In the genomic region with DNA sequence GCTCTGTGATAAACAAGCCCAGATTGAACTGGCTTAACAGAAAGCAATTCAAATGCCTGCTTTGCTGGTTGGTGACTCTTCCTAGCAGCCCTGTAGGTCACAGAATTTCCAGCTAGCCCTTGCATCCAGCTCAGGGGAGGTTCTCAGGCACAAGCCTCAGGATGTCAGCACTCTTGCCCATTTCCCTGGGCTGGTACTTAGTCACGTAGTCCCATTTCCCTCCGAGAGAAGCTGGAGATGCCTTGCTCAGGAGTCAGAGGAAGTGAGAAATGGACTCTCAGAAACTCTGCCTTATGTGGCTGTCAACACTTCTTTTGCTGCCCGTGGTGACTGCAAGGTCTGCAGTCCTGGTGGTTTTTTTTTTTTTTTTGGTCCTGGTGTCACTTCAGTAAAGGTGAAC, we compare ENCODE assay signal across 20 mouse cellular contexts.
"Had no signal": no experiment of that assay in that cellular context is flagged by ENCODE, and none has a peak within 500 bp of the region (broad histone marks: within the 10 kb centered on the region; RNA-seq: fewer than 3 reads in every experiment).

No protein-coding gene starts in this region.

- H3K4me3 ChIP-seq: left cerebral cortex, adult 2 months; limb, embryonic 12.5 days; limb, embryonic 15.5 days; midbrain, embryonic 12.5 days; midbrain, embryonic 15.5 days; neural tube, embryonic 12.5 days; neural tube, embryonic 15.5 days; stomach, embryonic 15.5 days had no signal

- H3K9ac ChIP-seq: limb, embryonic 12.5 days; limb, embryonic 15.5 days; liver, embryonic 14.5 days; liver, postnatal 0 days; lung, embryonic 14.5 days; midbrain, embryonic 12.5 days; midbrain, embryonic 15.5 days; neural tube, embryonic 12.5 days; neural tube, embryonic 15.5 days; stomach, embryonic 15.5 days had no signal

- H3K4me1 ChIP-seq: midbrain, embryonic 12.5 days; midbrain, embryonic 15.5 days; neural tube, embryonic 15.5 days; stomach, embryonic 15.5 days had no signal

- H3K27ac ChIP-seq: kidney, postnatal 0 days; left cerebral cortex, adult 2 months; limb, embryonic 12.5 days; limb, embryonic 15.5 days; liver, embryonic 14.5 days; macrophage; midbrain, embryonic 12.5 days; midbrain, embryonic 15.5 days; neural tube, embryonic 12.5 days; neural tube, embryonic 15.5 days; stomach, embryonic 15.5 days had no signal

- H3K4me2 ChIP-seq: limb, embryonic 12.5 days; limb, embryonic 15.5 days; liver, embryonic 11.5 days; lung, embryonic 14.5 days; midbrain, embryonic 12.5 days; midbrain, embryonic 15.5 days; neural tube, embryonic 12.5 days; neural tube, embryonic 15.5 days; stomach, embryonic 15.5 days had no signal

- ATAC-seq: liver, postnatal 0 days; midbrain, embryonic 15.5 days had no signal

- H3K27me3 ChIP-seq: midbrain, embryonic 12.5 days; midbrain, embryonic 15.5 days; neural tube, embryonic 12.5 days; stomach, embryonic 15.5 days had no signal

- H3K9me3 ChIP-seq: limb, embryonic 12.5 days; limb, embryonic 15.5 days; midbrain, embryonic 12.5 days; midbrain, embryonic 15.5 days; neural tube, embryonic 12.5 days; neural tube, embryonic 15.5 days; stomach, embryonic 15.5 days had no signal

- H3K36me3 ChIP-seq: limb, embryonic 12.5 days; limb, embryonic 15.5 days; midbrain, embryonic 12.5 days; midbrain, embryonic 15.5 days; neural tube, embryonic 12.5 days; neural tube, embryonic 15.5 days; stomach, embryonic 15.5 days had no signal

- DNase-seq: kidney, postnatal 25 days; layer of hippocampus, postnatal 36 days; liver, postnatal 0 days; lung, embryonic 14.5 days; retina, postnatal 1 day; right cerebral cortex, postnatal 25 days; spleen, adult 18-20 months; thymus, postnatal 25 days had no signal
